ENCODE assay signal across 19 mouse cellular contexts in genomic region chr3:38419896-38420295, GRCm38 (mm10).
DNase-seq lines count a peak whose midpoint lies in the region; ATAC-seq lines count a peak whose summit lies in the region.
"Had no signal": no experiment of that assay in that cellular context is flagged by ENCODE, and none has a peak within 500 bp of the region (broad histone marks: within the 10 kb centered on the region; RNA-seq: fewer than 3 reads in every experiment).

No protein-coding gene starts in this region.

- no peaks in the 10 kb centered on the region for H3K36me3 ChIP-seq in midbrain, embryonic 11.5 days (ENCODE audit: control insufficient read depth, insufficient read depth, low read length)
- no peaks in the 10 kb centered on the region for H3K36me3 ChIP-seq in midbrain, embryonic 13.5 days
- H3K36me3 ChIP-seq: G1E had no signal

- H3K9me3 ChIP-seq in midbrain, embryonic 11.5 days (ENCODE audit: control insufficient read depth, low read length): no peaks in the 10 kb centered on the region
- H3K9me3 ChIP-seq in midbrain, embryonic 13.5 days: no peaks in the 10 kb centered on the region
- H3K9me3 ChIP-seq: G1E had no signal

- H3K27ac ChIP-seq in midbrain, embryonic 11.5 days (ENCODE audit: low read depth, low read length): no peak overlapping the region
- no peak overlapping the region for H3K27ac ChIP-seq in midbrain, embryonic 13.5 days

- H3K4me2 ChIP-seq in midbrain, embryonic 11.5 days: no peak overlapping the region
- no peak overlapping the region for H3K4me2 ChIP-seq in midbrain, embryonic 13.5 days (replicated peaks)

- intact Hi-C loops in heart, postnatal 14 days (cut with DNase I): no loop called here

- no peak for ATAC-seq in midbrain, embryonic 11.5 days (ENCODE audit: low FRiP score)
- no peak for ATAC-seq in midbrain, embryonic 13.5 days
- ATAC-seq: activated CD4-positive, CD25-positive, alpha-beta regulatory T cell, adult 4 months; CD4-positive, CD25-positive, alpha-beta regulatory T cell, adult 4 months; Patski had no signal

- no peak overlapping the region for H3K4me3 ChIP-seq in midbrain, embryonic 11.5 days (ENCODE audit: low read depth, low read length)
- H3K4me3 ChIP-seq in midbrain, embryonic 13.5 days (replicated peaks): no peak overlapping the region

- H3K4me1 ChIP-seq in midbrain, embryonic 11.5 days (ENCODE audit: control insufficient read depth, insufficient read depth, low read length): no peaks in the 10 kb centered on the region
- H3K4me1 ChIP-seq in midbrain, embryonic 13.5 days (replicated peaks): no peaks in the 10 kb centered on the region

- peak; percentile 75 for DNase-seq in heart, adult 11 months
- no peak for DNase-seq in heart, postnatal 14 days
- peak; percentile 57 for DNase-seq in midbrain, embryonic 11.5 days (ENCODE audit: low spot score, missing footprints)
- DNase-seq: adrenal gland, adult 2 months; adrenal gland, adult 8-10 months; adrenal gland, postnatal 10 days; adrenal gland, postnatal 14 days; adrenal gland, postnatal 25 days; adrenal gland, postnatal 36 days; B cell, adult 2 months; cerebellum, adult 11 months; cerebellum, adult 11-12 months; cerebellum, adult 18-20 months had no signal

- WGBS in midbrain, embryonic 11.5 days: 84% methylated on average over 3 of the region's 3 CpGs
- WGBS in midbrain, embryonic 13.5 days: 86% methylated on average over 3 of the region's 3 CpGs

- no peaks in the 10 kb centered on the region for H3K27me3 ChIP-seq in midbrain, embryonic 11.5 days (ENCODE audit: control insufficient read depth, insufficient read depth, low read length)
- H3K27me3 ChIP-seq in midbrain, embryonic 13.5 days: no peaks in the 10 kb centered on the region
- H3K27me3 ChIP-seq: CH12.LX, Patski had no signal

- no peak overlapping the region for H3K9ac ChIP-seq in midbrain, embryonic 11.5 days (ENCODE audit: low read length)
- no peak overlapping the region for H3K9ac ChIP-seq in midbrain, embryonic 13.5 days (replicated peaks)

Comparison
In these comparisons a context has a peak if more than half of its experiments do, and no peak if none do; other contexts are left out.
1. DNase-seq: peak in heart, adult 11 months (single experiment) and midbrain, embryonic 11.5 days (single experiment); none in heart, postnatal 14 days (0 of 2).